Mouse (Mus musculus) gastrocnemius, postnatal 14 days (tissue): ENCODE results near the gene Ctsh. TPM values are rescaled to one million over a fixed set of nuclear protein-coding genes. Genes with fewer than 3 reads are reported as not detected.
"Not testable (repeated sequence)": the region's sequence is repeated elsewhere in the genome, so short reads cannot be mapped to it uniquely, and the experiment has no call there.

Experiments used
- DNase-seq: peaks from one replicate; pipeline ENCODE4 v3.0.0; 2021; ENCODE audit warnings: mixed read lengths
- intact Hi-C: fragments of 180-260 bp; cut with DNase I; formaldehyde crosslinking; loops from one replicate; pipeline ENCODE4 v1.15.1; 2025; ENCODE audit warnings: low total_unique reads
- long read RNA-seq, 2 experiments: library from polyadenylated mRNA; stranded (forward); transcript quantifications; one replicate each; pipeline ENCODE4 v2.0.0; 2021
- total RNA-seq, 2 experiments: library from RNA; stranded (reverse); gene quantifications; 2 replicates each; pipeline ENCODE4 v1.2.3; 2021

The Ctsh gene
- total RNA-seq: 10 to 100 TPM; 20.9 to 22.6 TPM
- long read RNA-seq, experiment 1, transcript Ctsh-201 (12 exons, 1,617 nt): major isoform, 12 of 12 reads
- long read RNA-seq, experiment 1, partial matches to known transcripts: 0 of 12 reads
- long read RNA-seq, experiment 1, other reads (novel, unspliced or antisense): 0 of 12 reads
- long read RNA-seq, experiment 2, transcript Ctsh-201 (12 exons, 1,617 nt): major isoform, 10 of 15 reads
- long read RNA-seq, experiment 2, partial matches to known transcripts: 0 of 15 reads
- long read RNA-seq, experiment 2, other reads (novel, unspliced or antisense): 3 of 15 reads

- no peak for DNase-seq
- intact Hi-C loops: no loop called here
These were observed at the start of gene Ctsh for GRCm38 (mm10) chr9:90053852-90054251. Gene Ctsh, plus strand, starts transcription at chr9:90054152.

GRCm38 (mm10) chr9:90006432-90006831 is 47.5 kb upstream of the Ctsh start:
- intact Hi-C loops: no loop called here
- DNase-seq: no peak

DNA sequence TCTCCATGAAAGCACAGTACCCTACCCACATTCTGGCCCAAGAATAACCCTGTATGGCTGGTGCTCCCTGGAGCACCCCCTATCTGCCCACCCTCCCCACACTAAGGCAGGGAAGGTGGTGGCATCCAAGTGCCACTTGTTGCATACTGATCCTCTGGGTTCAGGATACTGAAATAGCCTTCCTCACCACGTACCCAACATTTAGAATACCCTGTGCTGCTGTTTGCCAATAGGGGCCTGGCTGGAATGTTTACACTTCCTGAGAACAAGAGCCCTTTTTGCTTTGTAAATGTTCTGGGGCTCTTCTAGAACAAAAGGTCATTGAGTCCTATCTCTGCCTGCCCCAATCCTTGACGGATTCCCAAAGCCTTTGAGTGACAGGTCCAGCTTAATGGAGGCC is 46.9 kb upstream of the Ctsh start:
- DNase-seq: no peak

GRCm38 (mm10) chr9:90008138-90008537 is 45.8 kb upstream of the Ctsh start:
- no peak for DNase-seq
- intact Hi-C loops: no loop called here

More for the DNA sequence above, 46.9 kb upstream of the Ctsh start:
- intact Hi-C loops: no loop called here

DNA sequence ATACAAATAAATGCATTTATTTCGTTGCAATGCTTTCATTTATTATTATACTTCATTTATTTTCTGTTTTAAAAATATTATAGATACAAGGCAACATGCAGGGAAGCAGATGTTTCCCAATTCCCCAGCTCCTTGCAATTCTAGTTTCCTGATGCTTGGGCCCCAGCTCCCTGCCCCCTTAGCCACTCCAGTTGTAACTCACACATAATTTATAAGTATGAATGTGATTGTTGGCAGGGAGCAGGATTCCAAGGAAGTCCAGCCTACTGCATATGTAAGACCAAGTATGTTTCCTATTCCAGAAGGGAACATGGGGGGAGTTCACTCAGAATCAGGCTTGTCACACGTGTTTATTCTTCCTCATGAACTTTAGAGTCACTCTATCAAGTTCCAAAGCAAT is 42.1 kb upstream of the Ctsh start:
- intact Hi-C loops: no loop called here
- no peak for DNase-seq

- intact Hi-C loops: no loop called here
- no peak for DNase-seq
These were observed 39.3 kb upstream of the Ctsh start for GRCm38 (mm10) chr9:90014649-90015048.

DNA sequence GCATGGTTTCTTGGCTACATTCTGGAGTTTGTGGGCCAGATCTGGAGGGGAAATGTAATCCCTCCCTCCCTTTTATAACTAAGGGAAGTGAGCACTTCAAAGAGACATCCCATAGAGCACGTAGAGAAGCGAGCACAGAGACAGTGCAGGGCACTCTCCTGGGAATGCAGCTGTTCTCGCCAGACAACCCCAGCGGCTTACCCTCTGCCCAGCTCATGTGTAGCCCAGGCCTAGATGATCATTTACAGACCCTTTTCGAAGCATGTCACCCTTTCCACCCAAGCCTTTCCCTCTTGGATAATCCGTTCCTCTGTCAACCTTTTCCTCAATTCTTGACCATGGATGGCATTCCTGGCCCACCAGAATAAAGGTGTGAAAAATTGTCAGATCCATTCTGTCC is 37.7 kb upstream of the Ctsh start:
- no peak for DNase-seq
- intact Hi-C loops: no loop called here

- DNase-seq: no peak
- intact Hi-C loops: no loop called here
These were observed 33.1 kb upstream of the Ctsh start for GRCm38 (mm10) chr9:90020866-90021265.

GRCm38 (mm10) chr9:90021442-90021841 is 32.5 kb upstream of the Ctsh start:
- no peak for DNase-seq
- intact Hi-C loops: no loop called here

DNA sequence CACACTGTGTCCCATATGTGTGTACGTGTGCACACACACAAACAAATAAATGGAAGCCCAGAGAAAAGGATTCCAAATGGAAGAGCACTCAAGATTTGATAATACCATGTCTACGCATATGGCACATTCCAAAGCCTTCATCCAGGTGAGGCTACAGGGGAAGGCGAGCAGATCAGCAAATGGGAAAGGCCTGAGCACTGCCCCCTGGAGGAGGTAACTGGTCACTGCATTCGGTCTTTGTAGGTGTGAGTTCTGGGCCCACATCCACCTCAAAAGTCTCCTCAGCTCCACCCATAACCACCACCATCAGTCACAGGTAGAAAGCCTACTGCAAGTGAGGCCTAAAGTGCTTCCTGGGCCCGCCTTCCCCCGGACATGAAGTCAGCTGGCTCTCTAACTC is 26.2 kb upstream of the Ctsh start:
- no peak for DNase-seq
- intact Hi-C loops: no loop called here

- DNase-seq: no peak
- intact Hi-C loops: no loop called here
These were observed 20.0 kb upstream of the Ctsh start for GRCm38 (mm10) chr9:90033922-90034321.

DNA sequence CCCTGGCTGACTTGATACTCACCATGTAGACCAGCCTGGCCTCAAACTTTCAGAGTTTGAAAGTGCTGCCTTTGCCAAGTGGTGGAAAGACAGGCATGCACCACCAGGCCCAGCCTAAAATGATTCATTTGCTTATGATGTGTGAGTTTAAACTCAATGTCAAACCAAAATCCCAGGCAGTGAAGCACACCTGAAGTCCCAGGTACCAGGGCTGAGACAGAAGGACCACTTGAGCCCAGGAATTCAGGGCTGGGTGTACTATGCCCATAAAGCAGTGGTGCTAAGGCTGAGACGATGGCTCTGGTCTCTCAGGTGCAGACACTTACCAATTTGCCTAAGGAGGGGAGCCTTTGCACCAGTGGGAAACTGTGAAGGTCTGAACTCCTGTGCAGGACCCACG is 18.8 kb upstream of the Ctsh start:
- intact Hi-C loops: no loop called here
- no peak for DNase-seq

- DNase-seq: no peak
- intact Hi-C loops: no loop called here
These were observed 18.2 kb upstream of the Ctsh start for GRCm38 (mm10) chr9:90035794-90036193.

DNA sequence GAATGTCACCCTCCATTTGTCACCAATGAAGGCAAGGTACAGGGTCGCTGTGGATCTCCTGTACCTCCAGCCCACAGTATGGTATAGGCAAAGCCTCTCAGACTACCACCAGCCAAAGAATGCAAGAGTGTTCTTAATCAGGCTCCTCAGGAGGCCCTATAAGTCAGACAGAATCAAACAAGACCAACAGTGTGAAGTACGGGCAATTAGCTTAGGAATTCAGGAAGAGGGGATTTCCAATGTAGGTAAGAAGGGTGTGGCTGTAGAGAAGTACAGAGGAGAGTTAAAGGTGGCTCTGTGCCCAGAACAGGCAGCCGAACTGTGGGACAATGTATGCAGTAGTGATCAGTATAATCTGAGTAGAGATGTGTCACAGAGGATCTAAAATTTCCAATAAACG is 17.6 kb upstream of the Ctsh start:
- no peak for DNase-seq
- intact Hi-C loops: no loop called here

GRCm38 (mm10) chr9:90038535-90038934 is 15.4 kb upstream of the Ctsh start:
- DNase-seq: no peak
- intact Hi-C loops: no loop called here

- intact Hi-C loops: no loop called here
- DNase-seq: no peak
These were observed 13.0 kb upstream of the Ctsh start for GRCm38 (mm10) chr9:90040916-90041315.

- intact Hi-C loops: no loop called here
- DNase-seq: no peak
These were observed 12.4 kb upstream of the Ctsh start for GRCm38 (mm10) chr9:90041556-90041955.

DNA sequence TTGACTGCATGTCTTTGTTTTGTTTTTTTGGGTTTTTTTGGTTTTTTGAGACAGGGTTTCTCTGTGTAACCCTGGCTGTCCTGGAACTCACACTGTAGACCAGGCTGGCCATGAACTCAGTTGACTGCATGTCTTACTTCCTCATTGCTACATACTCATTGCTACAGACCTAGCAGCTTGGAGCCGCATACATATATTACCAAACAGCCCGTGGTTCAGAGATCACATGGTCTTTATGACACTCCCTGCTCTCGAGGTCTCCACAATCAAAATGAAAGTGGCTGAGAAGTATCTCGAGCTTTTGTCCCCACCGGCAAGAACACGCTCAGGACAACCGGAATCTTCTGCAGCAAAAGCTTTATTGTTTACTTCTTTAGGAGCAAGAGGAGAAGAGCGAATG is 11.0 kb upstream of the Ctsh start:
- DNase-seq, intact Hi-C loops: not testable (repeated sequence)

- DNase-seq: no peak
- intact Hi-C loops: no loop called here
These were observed 8.8 kb upstream of the Ctsh start for GRCm38 (mm10) chr9:90045191-90045590.

- intact Hi-C loops: no loop called here
- no peak for DNase-seq
These were observed 5.9 kb upstream of the Ctsh start for GRCm38 (mm10) chr9:90047937-90048627.

DNA sequence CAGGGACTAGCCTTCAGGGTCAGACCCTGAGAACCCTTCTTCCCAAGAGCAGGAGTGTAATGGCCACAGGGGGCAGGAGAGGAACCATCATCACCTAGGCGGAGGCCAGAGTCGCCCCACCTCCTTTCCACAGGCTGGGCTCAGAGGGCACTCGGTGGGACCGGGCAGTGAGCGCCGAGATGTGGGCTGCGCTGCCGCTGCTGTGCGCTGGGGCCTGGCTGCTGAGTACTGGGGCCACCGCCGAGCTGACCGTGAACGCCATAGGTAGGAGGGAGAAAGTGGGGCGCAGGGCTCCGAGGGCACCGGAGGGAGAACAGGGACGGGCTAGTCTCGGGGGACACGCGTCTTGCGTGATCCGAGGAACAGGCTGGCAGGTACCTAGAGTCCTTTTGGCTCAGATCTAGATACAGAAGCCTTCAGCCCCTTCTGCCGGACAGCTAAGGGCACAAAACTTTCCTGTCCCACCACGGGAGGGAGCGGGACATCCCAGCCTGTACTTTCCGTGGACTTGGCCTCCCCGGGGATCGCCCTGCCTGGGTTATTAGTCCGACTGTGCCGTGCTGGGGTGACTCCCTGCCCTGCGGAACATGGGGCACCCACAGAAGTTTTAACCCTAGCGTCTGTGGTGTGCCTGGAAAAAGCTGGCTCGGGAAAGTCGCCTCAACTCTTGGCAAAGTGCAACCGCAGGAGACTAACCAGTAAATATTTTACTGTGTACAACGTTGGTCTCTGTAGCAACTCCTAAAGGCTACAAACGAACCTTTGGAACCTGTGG is 606 bp downstream of the Ctsh start:
- DNase-seq: peak; percentile 68
- intact Hi-C loops: no loop called here
